Mouse (Mus musculus) limb, embryonic 15.5 days (tissue): ENCODE measurements around the gene Gm21860. TPM values are rescaled to one million over a fixed set of nuclear protein-coding genes. Genes with fewer than 3 reads are reported as not detected.
"Not testable (repeated sequence)": the region's sequence is repeated elsewhere in the genome, so short reads cannot be mapped to it uniquely, and the experiment has no call there.

Experiments used
- ATAC-seq: fragments of 200-750 bp; cut with Nextera tagmentation; 2 replicates; pipeline ENCODE4 v1.8.0; 2017; ENCODE audit warnings: low read depth, moderate TSS enrichment; ENCODE audit not compliant: insufficient number of reproducible peaks, low FRiP score, low TSS enrichment
- H3K27ac ChIP-seq: fragments of 300-500 bp; sonication (generic); 2 replicates; pipeline ENCODE4 v1.5.1; 2015; ENCODE audit warnings: moderate library complexity, mild to moderate bottlenecking, inconsistent platforms
- H3K27me3 ChIP-seq: fragments of 300-500 bp; sonication (generic); 2 replicates; pipeline ENCODE4 v1.6.1; 2015; ENCODE audit warnings: inconsistent platforms
- H3K36me3 ChIP-seq: fragments of 300-500 bp; sonication (generic); 2 replicates; pipeline ENCODE4 v1.6.1; 2015; ENCODE audit warnings: inconsistent platforms
- H3K4me1 ChIP-seq: fragments of 300-500 bp; sonication (generic); 2 replicates; pipeline ENCODE4 v1.6.1; 2015; ENCODE audit warnings: inconsistent platforms
- H3K4me2 ChIP-seq: fragments of 300-500 bp; sonication (generic); 2 replicates; pipeline ENCODE4 v1.6.1; 2015; ENCODE audit warnings: mild to moderate bottlenecking, inconsistent platforms
- H3K4me3 ChIP-seq: fragments of 300-500 bp; sonication (generic); 2 replicates; pipeline ENCODE4 v1.5.1; 2015; ENCODE audit warnings: mild to moderate bottlenecking, inconsistent platforms
- H3K9ac ChIP-seq: fragments of 300-500 bp; sonication (generic); 2 replicates; pipeline ENCODE4 v1.6.1; 2015; ENCODE audit warnings: inconsistent platforms
- H3K9me3 ChIP-seq: fragments of 300-500 bp; sonication (generic); 2 replicates; pipeline ENCODE4 v1.6.1; 2016; ENCODE audit warnings: inconsistent platforms
- WGBS: fragments of 180-500 bp; shearing (Covaris S2); methylation state at CpG from one replicate; pipeline ENCODE4 v1.1.7; 2015; 5-methylcytosine and 5-hydroxymethylcytosine counted together
- polyA plus RNA-seq: library from polyadenylated mRNA; unstranded; fragments of >200 nt; fragmentation: Nextera tagmentation; extraction: Ambion mirVana; gene quantifications from 2 replicates; pipeline ENCODE4 v1.2.1, GENCODE M21; 2015

The Gm21860 gene
- polyA plus RNA-seq, 1 experiment from 2014 or later, result not detected

- not testable (repeated sequence) for H3K4me1 ChIP-seq, H3K36me3 ChIP-seq, H3K9me3 ChIP-seq, H3K27me3 ChIP-seq, H3K27ac ChIP-seq, H3K9ac ChIP-seq, H3K4me3 ChIP-seq, H3K4me2 ChIP-seq
- 77% methylated on average over 16 of the region's 17 CpGs for WGBS
- peak; percentile 65; the same call in 1 of the 2 replicates for ATAC-seq
Measured at GRCm38 (mm10) chrY:90728905-90729256, 25.7 kb downstream of the Gm21860 start.

- not testable (repeated sequence) for ATAC-seq, H3K9me3 ChIP-seq, H3K4me2 ChIP-seq, H3K4me1 ChIP-seq, H3K27ac ChIP-seq, H3K27me3 ChIP-seq, H3K4me3 ChIP-seq, H3K36me3 ChIP-seq, H3K9ac ChIP-seq
- WGBS, result 83% methylated on average over 13 of the region's 13 CpGs
Measured at GRCm38 (mm10) chrY:90728251-90728904, 26.2 kb downstream of the Gm21860 start.

- WGBS, result 71% methylated on average over 13 of the region's 13 CpGs
- not testable (repeated sequence) for H3K36me3 ChIP-seq, H3K4me1 ChIP-seq, H3K4me2 ChIP-seq, H3K9me3 ChIP-seq, ATAC-seq, H3K4me3 ChIP-seq, H3K9ac ChIP-seq, H3K27me3 ChIP-seq, H3K27ac ChIP-seq
Measured at GRCm38 (mm10) chrY:90727121-90727908, 27.3 kb downstream of the Gm21860 start.

- not testable (repeated sequence) for H3K4me3 ChIP-seq, H3K4me2 ChIP-seq, H3K9me3 ChIP-seq, H3K9ac ChIP-seq, ATAC-seq, H3K4me1 ChIP-seq, H3K36me3 ChIP-seq, H3K27me3 ChIP-seq, H3K27ac ChIP-seq
- WGBS, result 61% methylated on average over 13 of the region's 23 CpGs
Measured at GRCm38 (mm10) chrY:90725701-90726451, 28.7 kb downstream of the Gm21860 start.

- 83% methylated on average over 10 of the region's 10 CpGs for WGBS
- H3K27me3 ChIP-seq, H3K4me1 ChIP-seq: not testable (repeated sequence)
Measured at GRCm38 (mm10) chrY:90725166-90725565, 29.5 kb downstream of the Gm21860 start.

GRCm38 (mm10) chrY:90724014-90724709 lies 30.5 kb downstream of the Gm21860 start:
- H3K4me3 ChIP-seq, H3K9me3 ChIP-seq, H3K27ac ChIP-seq, H3K27me3 ChIP-seq, H3K36me3 ChIP-seq, H3K4me2 ChIP-seq, H3K4me1 ChIP-seq, H3K9ac ChIP-seq: not testable (repeated sequence)
- 62% methylated on average over 8 of the region's 8 CpGs for WGBS
- ATAC-seq, result peak; percentile 72; the same call in 1 of the 2 replicates

More at GRCm38 (mm10) chrY:90725166-90725565, 29.5 kb downstream of the Gm21860 start:
- H3K36me3 ChIP-seq, H3K9ac ChIP-seq, H3K27ac ChIP-seq, H3K4me3 ChIP-seq, H3K4me2 ChIP-seq, H3K9me3 ChIP-seq, ATAC-seq: not testable (repeated sequence)

- H3K9me3 ChIP-seq, H3K4me2 ChIP-seq, H3K4me1 ChIP-seq, ATAC-seq, H3K27me3 ChIP-seq, H3K36me3 ChIP-seq, H3K9ac ChIP-seq, H3K4me3 ChIP-seq, H3K27ac ChIP-seq: not testable (repeated sequence)
- 71% methylated on average over 9 of the region's 9 CpGs for WGBS
Measured at GRCm38 (mm10) chrY:90723336-90723987, 31.2 kb downstream of the Gm21860 start.

- ATAC-seq, result not testable (repeated sequence)
Measured at GRCm38 (mm10) chrY:90720505-90720904, 34.1 kb downstream of the Gm21860 start.

GRCm38 (mm10) chrY:90719403-90720232 lies 35.0 kb downstream of the Gm21860 start:
- H3K9ac ChIP-seq, H3K4me3 ChIP-seq, H3K4me2 ChIP-seq, ATAC-seq, H3K27me3 ChIP-seq, H3K4me1 ChIP-seq, H3K36me3 ChIP-seq, H3K9me3 ChIP-seq, H3K27ac ChIP-seq: not testable (repeated sequence)
- 86% methylated on average over 13 of the region's 13 CpGs for WGBS

More at GRCm38 (mm10) chrY:90720505-90720904, 34.1 kb downstream of the Gm21860 start:
- H3K4me2 ChIP-seq, H3K9ac ChIP-seq, H3K9me3 ChIP-seq, H3K4me1 ChIP-seq, H3K36me3 ChIP-seq, H3K27me3 ChIP-seq, H3K27ac ChIP-seq, H3K4me3 ChIP-seq: not testable (repeated sequence)
- 45% methylated on average over 5 of the region's 5 CpGs for WGBS

- not testable (repeated sequence) for H3K27me3 ChIP-seq, H3K27ac ChIP-seq, H3K4me1 ChIP-seq, H3K4me2 ChIP-seq, H3K9ac ChIP-seq, H3K9me3 ChIP-seq, H3K4me3 ChIP-seq, H3K36me3 ChIP-seq
- peak; percentile 91 for ATAC-seq
- WGBS, result 75% methylated on average over 19 of the region's 22 CpGs
Measured at GRCm38 (mm10) chrY:90718583-90719402, 35.8 kb downstream of the Gm21860 start.
